Mouse (Mus musculus): ENCODE measurements around the gene Slc12a6.

Gene Slc12a6

GRCm38 (mm10) chr2:112393958-112394357 lies 128.3 kb downstream of the Slc12a6 start:
- no peak for DNase-seq

GRCm38 (mm10) chr2:112396649-112397048 lies 131.0 kb downstream of the Slc12a6 start:
- no peak for DNase-seq

GRCm38 (mm10) chr2:112407030-112407429 lies 141.4 kb downstream of the Slc12a6 start:
- no peak for DNase-seq

Measured in kidney, adult 18-20 months (tissue).